Mouse (Mus musculus) right cerebral cortex, adult 2 months (tissue): ENCODE data around the gene Mphosph9.
"Not testable (repeated sequence)": the region's sequence is repeated elsewhere in the genome, so short reads cannot be mapped to it uniquely, and the experiment has no call there.

Source experiments
- DNase-seq, 2 experiments: peaks; one replicate each; pipeline ENCODE4 v3.0.0; 2021 to 2022; ENCODE audit warnings: low spot score in 2 of 2

Gene Mphosph9

GRCm38 (mm10) chr5:124327510-124328364 is at the start of gene Mphosph9, which contains the start of gene 2810006K23Rik:
Gene Mphosph9 (minus strand): TSS chr5:124327972.
Gene 2810006K23Rik (plus strand): TSS chr5:124328089.
- DNase-seq = peak; percentile 99 to 100

- DNase-seq = no peak
These were observed 49.4 kb upstream of the Mphosph9 start for GRCm38 (mm10) chr5:124377149-124377548.

GRCm38 (mm10) chr5:124376401-124376800 is 48.6 kb upstream of the Mphosph9 start:
- DNase-seq = no peak

GRCm38 (mm10) chr5:124374298-124374697 is 46.5 kb upstream of the Mphosph9 start:
- no peak for DNase-seq

GRCm38 (mm10) chr5:124366721-124367120 is 38.9 kb upstream of the Mphosph9 start:
- DNase-seq = no peak

GRCm38 (mm10) chr5:124365754-124366153 is 38.0 kb upstream of the Mphosph9 start:
- DNase-seq = no peak

- DNase-seq = no peak
These were observed 36.6 kb upstream of the Mphosph9 start for GRCm38 (mm10) chr5:124364173-124364918.

- DNase-seq = not testable (repeated sequence)
These were observed 35.2 kb upstream of the Mphosph9 start, which contains the start of gene Cdk2ap1 for GRCm38 (mm10) chr5:124362982-124363381. Gene Cdk2ap1 (minus strand): TSS chr5:124363082.

- DNase-seq = no peak
These were observed 31.9 kb upstream of the Mphosph9 start for GRCm38 (mm10) chr5:124359641-124360040.

GRCm38 (mm10) chr5:124356695-124357094 is 28.9 kb upstream of the Mphosph9 start:
- no peak for DNase-seq

- DNase-seq = no peak
These were observed 27.7 kb upstream of the Mphosph9 start for GRCm38 (mm10) chr5:124355425-124355959.

GRCm38 (mm10) chr5:124354574-124355424 is 27.0 kb upstream of the Mphosph9 start:
- peak in 1 of 2 experiments; percentile 41 for DNase-seq

GRCm38 (mm10) chr5:124353726-124354547 is 26.2 kb upstream of the Mphosph9 start:
- peak in 1 of 2 experiments; percentile 49 for DNase-seq

- no peak for DNase-seq
These were observed 25.4 kb upstream of the Mphosph9 start for GRCm38 (mm10) chr5:124353011-124353725.

- peak; percentile 59 to 72 for DNase-seq
These were observed 24.6 kb upstream of the Mphosph9 start for GRCm38 (mm10) chr5:124352141-124352920.

- no peak for DNase-seq
These were observed 23.8 kb upstream of the Mphosph9 start for GRCm38 (mm10) chr5:124351604-124352003.

- DNase-seq = peak; percentile 71 to 82
These were observed 23.4 kb upstream of the Mphosph9 start for GRCm38 (mm10) chr5:124351111-124351560.

- DNase-seq = no peak
These were observed 22.6 kb upstream of the Mphosph9 start for GRCm38 (mm10) chr5:124350350-124350749.

GRCm38 (mm10) chr5:124349196-124349595 is 21.4 kb upstream of the Mphosph9 start:
- DNase-seq = no peak
